8 mouse cellular contexts compared by ENCODE assay signal in genomic region chr15:79441331-79442256, GRCm38 (mm10). TPM values are rescaled to one million over a fixed set of nuclear protein-coding genes. Genes with fewer than 3 reads are reported as not detected.
A peak's percentile ranks its signal among the peaks of the same experiment; 100 is the strongest.
DNase-seq lines count a peak whose midpoint lies in the region.

No protein-coding gene starts in this region.

- DNase-seq in Muller cell, postnatal 12 days (ENCODE audit: inconsistent ontology term), result peak; percentile 86
- DNase-seq in cerebellum, adult 18-20 months, result peak; percentile 87 to 91
- DNase-seq in forelimb bud, embryonic 11.5 days (ENCODE audit: low read depth, low spot score), result peak; percentile 49
- peak; percentile 87 for DNase-seq in heart, postnatal 4 days
- DNase-seq in layer of hippocampus, adult 9-11 months, result peak; percentile 79
- peak; percentile 89 for DNase-seq in lung, postnatal 10 days
- DNase-seq in ovary, postnatal 14 days (ENCODE audit: low spot score), result peak; percentile 74
- peak; percentile 84 for DNase-seq in thymus, postnatal 25 days

RNA-seq across cellular contexts. Expression of gene Csnk1e, which starts 13.8 kb away (rescaled TPM):
- total RNA-seq in heart, postnatal 4 days (2021), result 100 to 1,000 TPM in 1 of 2 experiments, 10 to 100 TPM in 1; 99.6 to 108 TPM

RNA-seq across cellular contexts. Expression of gene Tmem184b, which starts 38.2 kb away (rescaled TPM):
- 10 to 100 TPM; 68.1 to 73.4 TPM for total RNA-seq in heart, postnatal 4 days (2021)

Comparison
In these comparisons a context has a peak if more than half of its experiments do, and no peak if none do; other contexts are left out.
1. Peak in every context shown above with its lines: DNase-seq.